Mouse (Mus musculus): ENCODE measurements at regions not wholly inside any gene's neighbourhood (a gene's known extent, or its start where the extent isn't known, plus 50 kb on each side); places are given as distances from the start of the nearest gene placed in this dataset.

DNA sequence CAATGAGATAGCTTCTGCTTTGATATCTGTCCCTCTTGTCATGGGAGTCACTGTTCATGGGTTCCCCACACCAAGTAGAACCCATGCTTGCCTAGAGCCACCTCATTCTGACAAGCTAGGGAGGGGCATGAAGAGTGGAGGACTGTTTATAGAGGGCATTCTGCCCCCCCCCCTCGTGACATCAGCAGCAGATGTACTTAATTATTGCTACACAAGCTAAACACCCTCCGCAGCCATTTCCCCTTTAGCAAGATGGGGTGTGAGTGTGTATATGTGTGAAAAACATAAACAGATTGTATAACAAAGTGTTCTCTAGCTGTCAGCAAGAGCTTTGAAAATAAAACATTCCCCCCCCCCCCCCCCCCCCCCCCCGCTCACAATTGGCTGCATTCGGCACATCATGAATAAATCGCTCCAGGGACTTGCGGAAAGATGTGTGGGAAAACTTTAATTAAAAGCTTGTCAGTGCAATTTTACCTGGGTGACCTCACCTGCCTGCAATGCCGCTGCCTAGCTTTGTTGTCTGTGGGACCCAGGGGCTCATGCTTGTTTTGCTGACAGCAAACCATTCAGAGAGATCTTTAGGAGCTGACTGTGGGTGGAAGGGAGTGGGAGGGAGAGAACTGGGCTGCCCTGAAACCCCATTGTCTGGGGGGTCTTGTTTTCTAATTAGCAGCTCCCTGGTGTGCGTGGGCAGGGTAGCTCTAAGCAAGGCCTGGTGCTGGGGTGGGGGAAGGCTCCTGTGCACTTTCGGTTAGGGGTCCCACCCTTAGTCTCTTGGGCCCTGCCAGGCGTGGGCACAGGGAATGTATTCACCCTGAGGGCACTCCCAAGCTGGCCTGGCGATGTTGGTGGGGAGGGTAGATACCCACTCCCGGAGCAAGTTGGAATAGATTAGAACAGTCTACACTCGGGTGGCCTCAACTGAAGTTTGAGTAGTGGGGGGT, 63.4 kb downstream of the Irx2 start:
- ATAC-seq: no peak

DNA sequence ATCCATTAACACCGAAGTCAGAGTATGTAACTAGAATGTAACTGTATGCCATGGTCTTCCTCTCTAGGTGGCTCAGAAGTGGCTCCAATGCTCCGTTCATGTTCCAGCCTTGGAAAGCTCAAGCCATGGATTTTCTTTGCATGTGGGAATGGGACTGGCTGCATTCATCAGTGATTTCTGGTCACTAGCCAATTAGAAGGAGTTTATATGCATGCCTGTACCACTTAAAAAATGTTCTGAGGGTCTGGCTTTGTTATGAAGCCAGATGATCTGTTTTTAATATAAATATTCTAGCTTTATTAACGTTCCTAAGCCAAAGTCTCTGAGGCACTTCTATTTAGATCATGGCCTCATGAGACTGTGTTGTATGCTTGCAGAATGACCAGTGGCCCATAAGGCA, 78.8 kb downstream of the Irx2 start:
- no peak for ATAC-seq

DNA sequence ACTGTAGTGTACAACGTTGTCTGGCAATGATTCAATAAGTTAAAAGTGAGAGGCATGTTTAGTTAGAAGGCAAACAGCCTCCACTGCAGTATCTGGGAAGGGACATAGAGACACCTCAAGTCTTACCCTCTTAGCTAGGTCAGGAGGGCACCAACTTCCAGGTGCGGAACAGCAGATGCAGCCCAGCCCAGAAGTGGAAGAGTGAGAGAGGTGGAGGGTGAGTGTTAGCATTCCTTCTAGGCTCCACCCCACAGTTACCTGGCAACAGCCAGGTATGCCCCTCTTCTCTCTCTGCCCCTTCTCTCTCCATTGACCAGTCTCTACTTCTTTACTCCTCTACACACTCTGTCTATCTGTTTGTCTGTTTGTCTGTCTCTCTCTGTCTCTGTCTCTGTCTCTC, 80.1 kb downstream of the Irx2 start:
- no peak for ATAC-seq

DNA sequence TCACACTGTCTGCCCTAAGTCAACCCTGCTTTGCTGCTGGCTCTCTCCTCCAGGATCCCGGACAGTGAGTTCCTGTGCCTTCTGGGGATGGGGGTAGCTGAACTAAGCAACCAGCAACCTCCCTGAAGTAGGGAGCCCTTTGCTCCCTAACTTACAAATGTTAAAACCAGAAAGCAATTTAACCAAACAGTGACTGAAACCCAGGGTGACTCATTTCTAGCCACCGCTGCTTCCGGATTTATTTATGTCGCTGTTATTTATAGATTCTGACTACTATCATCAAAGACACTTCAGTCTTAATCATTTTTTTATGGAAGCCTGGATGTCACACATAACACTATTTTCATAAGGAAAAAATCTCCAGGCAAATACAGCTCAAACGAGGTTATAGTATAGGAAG, 81.4 kb downstream of the Irx2 start:
- no peak for ATAC-seq

DNA sequence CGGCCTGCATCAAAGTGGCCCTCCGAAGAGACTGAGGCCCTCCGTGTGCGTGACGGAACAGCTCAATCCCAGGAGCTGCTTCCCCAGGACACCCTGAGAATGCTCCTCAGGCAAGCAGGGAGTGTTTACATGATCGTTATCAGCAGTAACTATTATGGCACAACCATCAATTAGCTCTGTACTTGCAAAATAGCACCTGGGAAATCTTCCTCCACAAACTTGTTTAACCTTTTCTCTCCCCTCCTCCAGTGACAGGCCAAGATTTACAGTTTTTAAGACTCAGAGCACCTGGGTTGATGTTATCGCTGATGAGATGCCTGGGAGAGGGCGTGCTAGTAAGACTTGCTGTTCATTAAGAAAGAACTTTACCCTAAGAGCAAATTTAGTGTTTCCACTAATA, 82.5 kb downstream of the Irx2 start:
- ATAC-seq: no peak

DNA sequence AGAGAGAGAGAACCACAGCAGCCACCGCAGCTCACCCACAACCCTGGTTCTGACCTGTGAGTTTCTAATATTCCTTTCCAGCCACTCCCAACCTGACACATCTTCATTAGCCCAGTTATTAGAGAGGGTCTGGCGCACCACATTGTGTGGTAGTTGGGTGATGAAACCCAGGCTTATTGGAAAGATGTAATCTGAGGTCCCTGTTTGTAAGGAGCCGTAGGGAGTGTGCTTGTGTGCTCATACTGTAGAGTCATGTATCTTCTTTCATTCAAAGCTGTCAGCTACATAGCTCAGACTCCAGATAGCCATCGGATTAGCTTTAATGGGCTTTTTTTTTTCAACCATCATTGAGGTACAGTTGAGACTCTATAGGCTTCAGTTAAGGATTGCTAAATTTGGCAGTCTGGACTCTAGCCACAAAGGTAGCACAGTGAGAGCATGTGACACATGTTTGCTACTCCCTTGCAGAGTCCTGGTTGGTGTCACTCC, 83.3 kb downstream of the Irx2 start:
- ATAC-seq: no peak

DNA sequence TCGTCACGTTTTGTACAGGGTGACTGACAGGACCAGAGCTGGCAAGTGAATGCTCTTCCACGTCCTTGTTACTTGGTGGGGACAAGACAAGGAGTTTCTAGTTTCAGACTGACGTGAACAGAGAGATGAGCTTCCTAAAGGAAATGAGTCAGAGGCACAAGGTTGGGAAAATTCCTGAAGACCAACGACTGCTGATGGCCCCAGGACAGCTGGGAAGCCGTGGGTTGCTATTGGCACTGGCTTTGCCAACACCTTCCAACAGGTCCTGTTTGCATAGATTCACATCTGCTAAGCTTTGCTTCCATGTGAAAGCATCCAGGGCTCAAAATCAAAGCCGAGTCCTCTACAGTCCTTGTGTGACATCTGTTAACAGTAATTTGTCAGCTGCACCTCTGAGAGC, 86.2 kb downstream of the Irx2 start:
- no peak for ATAC-seq

DNA sequence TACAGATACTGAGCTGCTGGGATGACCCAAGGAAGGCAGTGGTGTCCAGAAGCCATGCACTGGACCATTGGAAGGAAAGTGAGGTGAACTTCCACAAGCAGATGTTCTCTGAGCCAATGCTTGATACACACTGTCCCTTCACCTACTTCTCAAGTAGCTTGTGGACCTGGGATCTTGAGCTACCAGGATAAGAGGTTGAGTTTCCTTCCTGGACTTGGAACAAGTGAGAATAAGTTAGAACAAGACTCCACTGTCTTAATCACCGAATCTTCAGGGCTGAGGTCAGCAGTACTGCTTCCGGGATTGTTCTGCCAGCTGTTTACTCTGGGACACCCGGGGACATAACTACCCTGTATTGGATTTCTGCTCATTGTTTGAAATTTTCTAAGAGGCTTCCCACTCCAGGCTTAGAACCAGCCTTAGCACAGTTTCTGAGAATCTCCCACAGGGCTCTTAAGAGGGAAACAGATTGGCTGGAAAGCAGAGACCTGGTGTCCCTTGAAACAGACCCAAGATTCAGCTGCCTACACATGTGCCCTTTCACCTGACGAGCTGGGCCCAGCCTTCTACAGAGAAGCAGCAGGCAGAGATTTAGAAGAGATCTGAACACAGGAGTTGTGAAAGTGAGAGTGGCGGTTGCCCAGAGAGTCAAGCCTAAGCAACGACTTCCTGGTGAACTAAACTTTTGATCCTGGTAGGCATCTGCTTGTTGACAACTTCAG, 87.5 kb downstream of the Irx2 start:
- ATAC-seq: no peak

DNA sequence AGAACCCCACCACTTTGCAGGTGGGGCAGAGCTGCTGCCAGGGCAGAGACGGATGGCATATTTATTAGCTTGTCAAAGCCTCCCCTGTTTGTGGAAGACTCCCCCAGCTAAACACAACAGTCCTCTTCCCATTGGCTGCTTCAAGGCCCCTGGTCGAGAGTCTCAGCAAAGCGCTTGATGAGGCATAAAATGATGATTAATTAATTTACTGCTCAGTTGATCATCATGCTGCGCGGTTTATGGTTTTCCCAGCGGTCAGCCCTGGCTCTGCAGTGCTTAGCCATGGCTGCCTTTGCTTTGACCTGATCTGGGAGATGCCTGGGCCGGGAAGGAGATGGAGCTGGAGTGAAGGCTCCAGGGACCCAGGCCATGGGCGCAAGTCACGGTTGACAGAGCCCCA, 98.5 kb downstream of the Irx2 start:
- ATAC-seq: no peak

DNA sequence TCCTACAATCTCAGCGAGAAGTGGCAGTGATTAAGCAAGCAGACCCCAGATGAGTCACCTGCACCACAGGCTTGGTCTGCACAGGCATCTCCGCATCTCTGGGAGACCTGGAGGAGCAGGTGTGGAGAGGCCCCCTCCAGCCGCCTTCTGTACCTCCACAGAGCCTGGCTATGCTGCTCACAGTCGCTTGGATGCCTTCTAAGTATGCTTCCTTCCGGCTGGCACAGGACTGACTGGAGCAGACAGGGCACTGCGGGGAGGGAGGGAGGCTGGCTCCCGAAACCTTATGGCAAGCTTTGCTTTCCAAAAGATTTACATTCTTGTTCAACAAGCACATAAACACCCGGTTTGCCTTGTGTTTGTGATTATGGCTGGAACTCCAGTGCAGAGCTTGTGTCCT, 107.3 kb downstream of the Irx2 start:
- ATAC-seq: no peak

DNA sequence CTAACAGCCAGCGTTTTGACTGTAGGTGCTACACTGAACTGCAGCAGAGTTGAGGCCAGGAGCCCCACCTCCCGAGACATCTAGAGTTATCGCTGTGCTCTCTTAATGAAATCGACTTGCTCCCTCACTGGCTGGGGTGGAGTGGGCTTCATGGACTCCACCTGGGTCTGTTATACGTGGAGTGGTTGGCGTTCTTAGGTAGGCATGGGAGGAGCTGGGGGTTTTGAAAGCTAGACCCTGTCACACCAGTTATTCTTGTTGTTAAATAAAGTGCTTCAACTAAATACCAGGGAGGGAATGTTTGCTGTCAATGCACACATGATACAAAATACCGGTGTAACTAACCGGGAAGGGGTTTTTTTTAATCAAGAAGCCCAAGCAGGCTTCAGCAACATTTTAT, 108.4 kb downstream of the Irx2 start:
- ATAC-seq: no peak

DNA sequence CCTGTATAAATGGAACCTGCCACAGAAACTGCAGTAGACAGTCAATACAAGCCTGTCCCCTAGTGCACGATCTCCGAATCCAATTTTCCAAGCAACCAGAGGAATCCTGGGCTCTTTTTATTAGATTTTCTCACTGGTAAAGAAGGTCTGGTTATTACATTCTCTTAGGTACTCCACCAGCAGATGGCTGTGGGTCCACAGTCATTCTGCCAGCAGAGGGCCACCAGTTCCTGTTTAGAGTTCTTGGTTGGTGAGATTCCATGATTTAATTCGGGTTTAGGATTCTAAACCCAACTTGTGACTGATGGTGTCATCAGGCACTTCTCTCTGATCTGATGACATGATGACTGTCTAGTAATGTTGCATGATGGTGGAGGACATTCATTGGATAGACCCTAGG, 118.6 kb downstream of the Irx2 start:
- no peak for ATAC-seq

DNA sequence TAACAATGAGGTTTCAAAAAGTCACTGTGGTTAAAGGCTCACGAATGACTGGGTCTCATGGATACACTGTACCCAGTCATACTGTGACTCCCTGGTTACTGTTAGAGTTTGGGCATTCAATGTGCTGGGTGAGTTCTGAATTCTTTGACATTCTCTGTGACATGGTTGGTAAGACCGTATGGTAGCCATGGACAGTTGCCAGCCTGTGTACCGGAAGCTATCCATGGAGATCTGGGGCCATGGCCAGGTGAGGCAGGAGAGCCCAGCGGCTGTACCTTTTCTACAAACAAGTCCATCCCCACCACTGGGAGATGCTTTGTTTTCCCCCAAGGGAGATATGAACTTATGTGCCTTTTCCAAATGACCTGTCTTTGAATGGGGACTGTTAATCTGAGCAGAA, 126.4 kb downstream of the Irx2 start:
- no peak for ATAC-seq

DNA sequence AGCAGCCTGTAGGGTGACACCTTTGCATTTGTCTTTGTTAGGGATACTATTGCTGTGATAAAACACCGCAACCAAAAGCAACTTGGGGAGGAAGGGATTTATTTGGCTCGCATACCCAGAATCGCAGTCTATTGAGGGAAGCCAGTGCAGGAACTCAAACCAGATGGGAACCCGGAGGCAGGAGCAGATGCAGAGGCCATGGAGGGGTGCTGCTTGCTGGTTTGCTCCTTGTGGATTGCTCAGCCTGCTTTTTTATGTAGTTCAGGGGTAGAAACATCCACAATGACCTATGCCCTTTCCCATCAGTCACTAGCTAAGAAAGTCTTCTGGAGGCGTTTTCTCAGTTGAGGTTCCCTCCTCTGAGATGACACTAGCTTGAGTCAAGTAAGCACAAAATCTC, 133.9 kb downstream of the Irx2 start:
- no peak for ATAC-seq

DNA sequence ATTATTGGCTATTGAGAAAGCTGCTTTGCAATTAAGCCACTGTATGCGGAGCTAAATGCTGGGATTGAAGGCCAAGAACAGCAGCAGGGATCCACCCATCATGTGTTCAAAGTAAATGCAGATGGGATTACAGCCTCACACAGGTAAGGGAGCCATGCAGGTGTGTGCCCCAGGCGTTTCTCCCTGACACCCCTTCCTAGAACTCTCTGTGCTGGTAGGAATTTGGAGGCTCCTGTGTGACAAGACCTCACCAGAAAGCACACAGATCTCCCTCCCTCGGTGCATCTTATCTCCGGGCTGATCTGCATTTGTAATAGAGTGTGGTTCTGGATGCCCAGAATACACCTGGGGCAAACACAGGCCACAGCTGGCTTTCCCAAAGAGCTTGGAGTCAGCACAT, 134.7 kb downstream of the Irx2 start:
- no peak for ATAC-seq

DNA sequence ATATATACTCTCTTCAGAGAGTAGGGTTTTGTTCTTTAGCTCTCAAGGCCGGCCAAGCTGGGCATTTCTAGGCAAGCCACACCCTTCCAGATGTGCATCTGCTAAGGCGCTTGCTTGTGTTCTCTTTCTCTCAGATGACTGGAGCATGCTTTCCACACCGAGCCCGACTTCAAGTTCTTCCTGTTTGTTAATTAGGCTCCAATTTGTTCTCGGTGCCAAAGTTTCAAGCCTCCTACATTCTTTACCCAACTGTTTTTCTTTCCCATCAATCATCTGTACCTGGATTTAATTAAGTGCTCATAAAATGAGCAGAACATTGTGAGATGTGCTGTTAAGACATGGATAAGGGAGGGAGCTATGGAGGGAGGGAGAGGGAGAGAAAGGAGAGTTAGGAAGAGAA, 138.7 kb downstream of the Irx2 start:
- no peak for ATAC-seq

DNA sequence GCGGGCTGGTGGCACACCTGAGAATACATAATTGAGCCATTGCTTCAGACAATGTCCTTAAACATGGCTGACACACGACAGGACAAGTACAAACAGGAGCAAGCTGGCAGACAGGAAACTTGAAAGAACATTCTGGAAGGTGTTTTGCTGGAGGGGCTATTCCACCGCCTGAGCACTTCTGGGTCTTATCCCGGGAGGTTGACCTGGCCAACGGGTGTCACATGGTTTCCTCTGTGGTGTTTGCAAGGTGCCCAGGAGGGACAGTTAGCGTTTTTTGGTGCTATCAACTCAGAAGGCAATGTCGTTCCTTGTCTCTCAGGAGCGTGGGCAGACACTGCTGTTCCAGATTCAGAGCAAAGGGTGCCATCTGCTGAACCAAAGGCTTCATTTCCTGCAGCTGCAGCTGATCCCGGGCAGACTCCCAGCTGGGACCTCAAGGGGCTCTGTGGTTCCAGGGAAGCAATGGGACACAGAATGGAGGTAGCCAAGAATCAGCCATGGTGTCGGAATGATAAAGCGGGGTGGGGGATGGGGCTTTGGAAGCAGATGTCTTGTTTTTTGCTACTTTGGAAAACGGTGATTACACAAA, 140.5 kb downstream of the Irx2 start:
- no peak for ATAC-seq

DNA sequence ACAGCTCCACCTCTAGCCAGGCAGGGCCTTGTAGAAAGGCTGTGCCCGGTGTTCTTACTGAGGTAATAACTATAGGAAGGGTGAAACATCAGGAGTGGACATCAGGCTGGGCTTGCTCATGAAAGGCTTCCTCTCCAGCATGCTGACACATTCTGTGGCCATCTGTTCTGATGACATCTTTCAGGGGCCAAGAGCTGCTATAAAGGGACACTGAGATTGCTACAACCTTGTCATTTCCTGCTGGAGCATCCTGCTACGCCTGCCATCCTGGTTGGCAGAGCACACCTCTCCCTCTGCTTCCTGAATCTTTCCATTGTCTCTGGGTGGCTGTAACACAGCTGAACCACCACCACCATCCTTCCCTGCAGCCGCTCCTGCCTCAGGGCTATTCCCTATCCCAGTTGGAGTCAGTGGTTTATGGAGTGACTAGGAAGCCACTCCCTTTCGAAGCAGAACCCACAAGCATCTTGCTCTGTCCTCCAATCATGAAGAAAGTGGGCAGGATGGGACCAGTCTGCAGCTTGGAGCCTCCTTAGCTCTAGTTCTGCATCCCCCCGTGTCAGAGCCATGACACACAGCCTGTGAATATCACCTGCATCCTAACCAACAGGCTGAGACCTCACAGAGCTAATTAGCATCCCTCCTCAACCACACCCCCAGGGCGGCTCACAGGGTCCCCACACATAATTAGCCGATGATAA, 154.6 kb downstream of the Irx2 start:
- no peak for ATAC-seq

DNA sequence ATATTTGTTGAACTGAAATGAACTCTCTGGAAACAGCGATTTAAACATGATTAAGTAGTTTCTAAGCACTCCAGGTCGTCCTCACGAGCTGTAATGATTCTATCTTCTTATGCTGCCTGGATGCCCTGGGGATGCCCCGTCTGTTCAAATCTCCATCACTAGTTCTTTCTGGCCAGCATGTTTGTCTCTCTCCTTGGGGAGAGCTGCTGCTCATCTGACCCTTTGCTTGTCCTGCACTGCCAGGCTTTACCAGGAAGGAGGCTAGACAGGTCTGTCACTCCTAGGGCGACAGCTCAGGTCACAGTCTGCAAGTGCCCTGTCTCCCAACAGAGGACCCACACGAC, 155.1 kb downstream of the Irx2 start:
- no peak for ATAC-seq

DNA sequence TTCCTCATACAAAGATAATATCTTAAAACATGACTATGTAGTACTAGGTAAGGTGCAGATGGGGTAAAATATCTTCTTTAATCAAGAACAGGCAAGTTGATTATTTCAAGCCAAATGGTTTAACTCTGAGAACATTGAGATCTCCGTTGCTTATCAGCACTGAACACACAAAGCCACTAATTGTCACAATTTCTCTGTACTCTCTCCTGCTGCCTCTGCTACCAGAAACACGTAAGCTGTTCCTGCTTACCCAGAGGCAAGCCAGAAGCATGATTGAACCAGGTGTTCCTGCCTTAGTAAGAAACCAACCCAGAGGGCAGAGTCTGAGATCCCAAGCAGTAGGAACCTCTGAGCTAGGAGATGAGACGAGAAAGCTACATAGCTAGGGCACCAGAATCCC, 164.1 kb downstream of the Irx2 start:
- ATAC-seq: no peak

DNA sequence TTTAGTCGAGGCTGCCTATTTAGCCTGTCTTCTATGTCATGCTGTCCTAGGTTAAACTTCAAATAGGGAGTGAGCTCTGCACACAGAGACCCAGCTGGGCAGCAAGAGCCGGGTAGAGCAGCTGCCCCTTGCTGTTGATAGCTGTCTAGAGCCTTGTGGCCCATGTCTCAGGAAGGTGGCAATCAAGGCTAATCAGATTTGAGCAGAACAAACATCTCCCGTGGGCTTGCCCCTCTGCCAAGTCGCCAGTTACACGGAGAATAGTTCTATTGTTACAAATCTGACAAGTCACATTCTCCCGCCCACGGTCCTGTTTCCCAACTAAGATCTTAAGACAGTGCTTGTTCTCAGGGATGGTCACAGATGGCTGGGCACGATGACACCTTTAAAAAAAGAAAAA, 171.4 kb downstream of the Irx2 start:
- no peak for ATAC-seq

DNA sequence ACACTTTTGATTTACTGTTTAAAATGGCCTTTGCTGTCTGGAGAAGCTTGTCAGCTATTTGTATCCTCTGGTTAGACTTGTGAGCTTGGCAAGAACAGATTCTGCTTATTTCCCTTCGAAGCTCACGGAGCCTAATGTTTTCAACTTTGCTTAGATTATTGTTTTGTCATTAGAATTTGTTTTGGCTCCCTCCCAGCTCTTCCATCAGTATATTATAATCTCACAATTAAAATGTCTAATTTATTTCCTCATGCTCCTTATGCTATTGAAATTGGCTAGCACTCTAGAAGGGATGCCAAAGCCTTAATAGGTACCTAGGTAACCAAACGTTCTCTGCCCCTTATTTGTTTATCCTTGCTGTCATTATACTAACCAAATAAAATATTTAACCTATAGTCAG, 171.9 kb downstream of the Irx2 start:
- no peak for ATAC-seq

DNA sequence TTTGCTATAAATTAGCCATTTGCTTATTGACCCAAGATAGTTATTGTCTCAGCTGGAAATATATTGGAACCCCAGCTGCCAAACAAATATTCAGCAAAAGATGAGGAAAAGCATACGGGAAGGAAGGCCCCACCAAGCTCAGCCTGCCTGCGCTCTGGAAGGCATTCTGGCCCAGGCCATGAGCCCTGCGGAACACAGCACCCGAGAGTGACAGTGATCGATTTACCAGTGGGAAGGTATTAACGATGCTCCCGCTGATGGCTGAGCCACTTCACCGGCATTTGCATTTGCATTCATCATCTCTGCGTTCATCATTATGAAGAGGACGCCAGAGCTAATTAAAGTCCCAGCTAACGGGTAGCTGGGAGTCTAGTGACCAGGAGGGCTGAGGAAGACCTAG, 174.8 kb downstream of the Irx2 start:
- ATAC-seq: no peak

Data from activated CD4-positive, CD25-positive, alpha-beta regulatory T cell, adult 4 months (primary cell).